Mouse (Mus musculus): ENCODE results near the gene Chmp4b.

- no peak for TF ChIP-seq ETS1 (IDR thresholded peaks at IDR 0.05; ENCODE audit: low read depth, low read length)
- TF ChIP-seq ELF1 (IDR thresholded peaks at IDR 0.05; ENCODE audit: low read depth, low read length) = no peak
- no peak for TF ChIP-seq SMC3 (IDR thresholded peaks at IDR 0.05; ENCODE audit: low read depth, low read length)
- no peak for TF ChIP-seq CTCF (IDR thresholded peaks at IDR 0.05 in 2 of 3, conservative IDR thresholded peaks at IDR 0.05 in 1 of 3; ENCODE audit: control insufficient read depth in 1 of 3, insufficient read depth in 1 of 3, low read depth in 2 of 3, low read length in 3 of 3, poor library complexity in 1 of 3, severe bottlenecking in 1 of 3)
- no peak for TF ChIP-seq CHD2 (IDR thresholded peaks at IDR 0.05; ENCODE audit: low read length)
- no peak for TF ChIP-seq GABPA (IDR thresholded peaks at IDR 0.05; ENCODE audit: low read depth, low read length)
- TF ChIP-seq ZC3H11A (IDR thresholded peaks at IDR 0.05; ENCODE audit: low read depth, low read length) = no peak
Observed at GRCm38 (mm10) chr2:154651363-154651762, at the start of gene Chmp4b.
